Mouse (Mus musculus) liver, adult 2 months (tissue): ENCODE measurements around the gene Gab2. TPM values are rescaled to one million over a fixed set of nuclear protein-coding genes. Genes with fewer than 3 reads are reported as not detected.

Experiments used
- DNase-seq: peaks from one replicate; pipeline ENCODE4 v3.0.0-alpha.2; 2011; ENCODE audit warnings: low read depth, low spot score; ENCODE audit errors: extremely low read depth
- H3K27ac ChIP-seq: fragments of 200-500 bp; replicated peaks from 2 replicates; pipeline ENCODE4 v1.5.1; 2012; ENCODE audit warnings: low read depth, mild to moderate bottlenecking, control low read depth, inconsistent platforms, low read length; ENCODE audit not compliant: insufficient read depth
- H3K27me3 ChIP-seq: fragments of 200-500 bp; 2 replicates; pipeline ENCODE4 v1.6.1; 2012; ENCODE audit warnings: mild to moderate bottlenecking, moderate library complexity, low read length, inconsistent platforms; ENCODE audit not compliant: control insufficient read depth, insufficient read depth
- H3K36me3 ChIP-seq: fragments of 200-500 bp; 2 replicates; pipeline ENCODE4 v1.6.1; 2012; ENCODE audit warnings: low read length, inconsistent platforms; ENCODE audit not compliant: control insufficient read depth, insufficient read depth
- H3K4me1 ChIP-seq: fragments of 200-500 bp; 2 replicates; pipeline ENCODE4 v1.6.1; 2011; ENCODE audit warnings: low read length; ENCODE audit not compliant: control insufficient read depth, insufficient read depth
- H3K4me3 ChIP-seq: fragments of 200-500 bp; 2 replicates; pipeline ENCODE4 v1.5.1; 2011; ENCODE audit warnings: low read depth, mild to moderate bottlenecking, control low read depth, low read length, moderate library complexity; ENCODE audit not compliant: insufficient read depth
- H3K79me2 ChIP-seq: fragments of 200-500 bp; 2 replicates; pipeline ENCODE4 v1.6.1; 2012; ENCODE audit warnings: inconsistent platforms, mild to moderate bottlenecking, low read length, moderate library complexity; ENCODE audit not compliant: control insufficient read depth, insufficient read depth
- H3K9ac ChIP-seq: fragments of 200-500 bp; 2 replicates; pipeline ENCODE4 v1.6.1; 2012; ENCODE audit warnings: low read depth, mild to moderate bottlenecking, control low read depth, inconsistent platforms, low read length
- CTCF ChIP-seq: fragments of 200-500 bp; IDR thresholded peaks from 2 replicates; pipeline ENCODE4 v1.5.1; 2011; ENCODE audit warnings: low read depth, low read length, control low read depth
- POLR2A ChIP-seq: fragments of 200-500 bp; IDR thresholded peaks from 2 replicates; pipeline ENCODE4 v1.6.1; 2011; ENCODE audit warnings: low read length, control low read depth; ENCODE audit not compliant: insufficient read depth; ENCODE audit errors: extremely low read depth
- WGBS: fragments of 180-500 bp; shearing (Covaris S2); methylation state at CpG from one replicate; pipeline ENCODE4 v1.1.7; 2018; 5-methylcytosine and 5-hydroxymethylcytosine counted together
- polyA plus RNA-seq: library from polyadenylated mRNA; depleted of rRNA; stranded (reverse); fragments of >200 nt; gene quantifications from 2 replicates; pipeline ENCODE4 v1.2.3, GENCODE M21; 2012; rRNA removed
- total RNA-seq: library from RNA; depleted of rRNA; stranded (reverse); fragments of >200 nt; gene quantifications from 2 replicates; pipeline ENCODE4 v1.2.3, GENCODE M21; 2014; rRNA removed

Gab2 gene
- total and polyA plus RNA-seq, 2 experiments = 1.0 TPM

- TF ChIP-seq POLR2A (no peak), CTCF (no peak)
- Histone ChIP-seq H3K27me3 (no peaks in the 10 kb centered on the region), H3K9ac (no peak overlapping the region), H3K27ac (no peak overlapping the region), H3K79me2 (no peaks in the 10 kb centered on the region), H3K4me3 (no peak overlapping the region), H3K36me3 (no peaks in the 10 kb centered on the region), H3K4me1 (peaks cover 8% of the 10 kb centered on the region)
- no peak for DNase-seq
- 84% methylated on average over 4 of the region's 4 CpGs for WGBS
Measured at GRCm38 (mm10) chr7:97358347-97358746, 277.0 kb downstream of the Gab2 start.

Other genes with a start within 250 kb of the Gab2 start
- gene Nars2, start 130.1 kb upstream of the Gab2 start, total RNA-seq = 17.3 and 18.0 TPM in 2 replicates
- 6.2 and 6.9 TPM in 2 replicates for gene Nars2, start 130.1 kb upstream of the Gab2 start, polyA plus RNA-seq